Mouse (Mus musculus): ENCODE measurements at regions not wholly inside any gene's neighbourhood (a gene's known extent, or its start where the extent isn't known, plus 50 kb on each side); places are given as distances from the start of the nearest gene placed in this dataset.

GRCm38 (mm10) chr4:71351880-71352279, 405.9 kb downstream of the Gm11232 start:
- H3K4me3 ChIP-seq, result no peak overlapping the region
- TF ChIP-seq MYOD1 (IDR thresholded peaks at IDR 0.05; ENCODE audit: control insufficient read depth in 1 of 3, insufficient read length in 2 of 3, low read depth in 2 of 3), result no peak
- TF ChIP-seq MYOG (IDR thresholded peaks at IDR 0.05; ENCODE audit: control insufficient read depth in 1 of 3, insufficient read depth in 1 of 3, insufficient read length in 2 of 3, low read depth in 2 of 3), result no peak
- no peak for TF ChIP-seq POLR2A (IDR thresholded peaks at IDR 0.05; ENCODE audit: insufficient read length, low read depth)
- no peak for TF ChIP-seq USF1 (IDR thresholded peaks at IDR 0.05; ENCODE audit: low read depth)
- no peak for TF ChIP-seq TCF12 (IDR thresholded peaks at IDR 0.05; ENCODE audit: insufficient read depth, poor library complexity, severe bottlenecking)
- TF ChIP-seq POLR2AphosphoS2 (IDR thresholded peaks at IDR 0.05; ENCODE audit: insufficient read length, low read depth), result no peak
- TF ChIP-seq SRF (IDR thresholded peaks at IDR 0.05; ENCODE audit: control insufficient read depth, insufficient read length, low read depth), result no peak
- no peak for TF ChIP-seq REST (IDR thresholded peaks at IDR 0.05; ENCODE audit: insufficient read depth, insufficient read length)
- TF ChIP-seq MAX (IDR thresholded peaks at IDR 0.05; ENCODE audit: low read depth), result no peak
- no peaks in the 10 kb centered on the region for H3K27me3 ChIP-seq (ENCODE audit: control insufficient read depth, insufficient read depth, insufficient read length)
- no peaks in the 10 kb centered on the region for H3K79me2 ChIP-seq (ENCODE audit: control insufficient read depth, insufficient read depth)
- H3K4me2 ChIP-seq (ENCODE audit: low read depth), result no peak overlapping the region
- H3K36me3 ChIP-seq (ENCODE audit: control insufficient read depth, insufficient read depth), result no peaks in the 10 kb centered on the region
- H3ac ChIP-seq (ENCODE audit: control insufficient read depth, insufficient read length), result no peak overlapping the region

DNA sequence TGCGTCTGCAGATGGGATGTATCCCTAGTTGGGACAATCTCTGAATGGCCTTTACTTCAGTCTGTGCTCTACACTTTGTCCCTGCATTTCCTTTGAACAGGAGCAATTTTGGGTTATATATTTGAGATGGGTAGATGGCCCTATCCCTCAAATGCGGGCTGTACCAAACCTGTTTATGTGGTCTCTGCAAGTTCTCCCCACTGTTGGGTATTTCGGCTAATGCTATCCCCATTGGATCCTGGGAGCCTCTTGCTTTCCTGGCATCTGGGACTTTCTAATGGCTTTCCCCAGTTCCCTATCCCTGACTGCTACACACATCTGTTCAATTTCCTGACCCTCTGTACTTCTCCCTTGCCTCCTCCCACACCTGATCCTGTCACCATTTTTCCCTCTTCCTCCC, 414.7 kb downstream of the Gm11232 start:
- TF ChIP-seq TCF12 (IDR thresholded peaks at IDR 0.05; ENCODE audit: insufficient read depth, poor library complexity, severe bottlenecking), result no peak
- TF ChIP-seq USF1 (IDR thresholded peaks at IDR 0.05; ENCODE audit: low read depth), result no peak
- no peak for TF ChIP-seq SRF (IDR thresholded peaks at IDR 0.05; ENCODE audit: control insufficient read depth, insufficient read length, low read depth)
- TF ChIP-seq POLR2A (IDR thresholded peaks at IDR 0.05; ENCODE audit: insufficient read length, low read depth), result no peak
- TF ChIP-seq E2F4 (IDR thresholded peaks at IDR 0.05; ENCODE audit: insufficient read depth), result no peak
- no peak for TF ChIP-seq TCF3 (IDR thresholded peaks at IDR 0.05; ENCODE audit: insufficient read length, low read depth)
- TF ChIP-seq MYOD1 (IDR thresholded peaks at IDR 0.05; ENCODE audit: control insufficient read depth in 1 of 3, insufficient read length in 2 of 3, low read depth in 2 of 3), result no peak
- TF ChIP-seq MAX (IDR thresholded peaks at IDR 0.05; ENCODE audit: low read depth), result no peak
- Histone ChIP-seq H3ac (ENCODE audit: control insufficient read depth, insufficient read length) (no peak overlapping the region), H3K4me2 (ENCODE audit: low read depth) (no peak overlapping the region), H3K27me3 (ENCODE audit: control insufficient read depth, insufficient read depth, insufficient read length) (no peaks in the 10 kb centered on the region), H3K4me3 (no peak overlapping the region), H3K79me2 (ENCODE audit: control insufficient read depth, insufficient read depth) (no peaks in the 10 kb centered on the region), H3K36me3 (ENCODE audit: control insufficient read depth, insufficient read depth) (no peaks in the 10 kb centered on the region)

DNA sequence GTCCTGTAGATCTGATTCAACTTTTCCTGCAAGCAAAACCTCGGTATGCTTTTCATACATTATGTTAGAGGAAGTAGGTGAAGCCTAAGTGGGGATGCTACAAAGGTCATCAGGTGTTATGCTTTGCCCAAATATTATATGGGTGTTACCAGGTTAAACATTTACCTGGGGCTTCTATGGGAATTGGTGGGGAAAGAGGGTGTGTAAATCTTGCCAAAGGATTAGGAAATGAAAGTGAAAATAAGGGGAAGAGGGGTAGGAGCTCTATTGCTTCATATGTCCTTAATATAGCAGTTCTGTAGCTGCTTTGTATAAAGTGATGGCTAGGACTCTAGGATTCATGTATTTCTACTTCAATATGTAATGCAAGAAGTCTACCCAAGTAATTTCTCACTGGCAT, 419.2 kb downstream of the Gm11232 start:
- no peak overlapping the region for H3K4me2 ChIP-seq (ENCODE audit: low read depth)

GRCm38 (mm10) chr4:71332672-71333071, 425.1 kb downstream of the Gm11232 start:
- Histone ChIP-seq H3K36me3 (ENCODE audit: control insufficient read depth, insufficient read depth) (no peaks in the 10 kb centered on the region), H3K4me2 (ENCODE audit: low read depth) (no peak overlapping the region), H3ac (ENCODE audit: control insufficient read depth, insufficient read length) (no peak overlapping the region), H3K4me3 (no peak overlapping the region), H3K27me3 (ENCODE audit: control insufficient read depth, insufficient read depth, insufficient read length) (no peaks in the 10 kb centered on the region), H3K79me2 (ENCODE audit: control insufficient read depth, insufficient read depth) (no peaks in the 10 kb centered on the region)
- TF ChIP-seq CEBPB (IDR thresholded peaks at IDR 0.05; ENCODE audit: insufficient read depth, poor library complexity, severe bottlenecking) (no peak), POLR2AphosphoS2 (IDR thresholded peaks at IDR 0.05; ENCODE audit: insufficient read length, low read depth) (no peak), SRF (IDR thresholded peaks at IDR 0.05; ENCODE audit: control insufficient read depth, insufficient read length, low read depth) (no peak), TCF3 (IDR thresholded peaks at IDR 0.05; ENCODE audit: insufficient read length, low read depth) (no peak), TCF12 (IDR thresholded peaks at IDR 0.05; ENCODE audit: insufficient read depth, poor library complexity, severe bottlenecking) (no peak), REST (IDR thresholded peaks at IDR 0.05; ENCODE audit: insufficient read depth, insufficient read length) (no peak), E2F4 (IDR thresholded peaks at IDR 0.05; ENCODE audit: insufficient read depth) (no peak)

More for the DNA sequence above, 419.2 kb downstream of the Gm11232 start:
- Histone ChIP-seq H3K4me3 (no peak overlapping the region), H3ac (ENCODE audit: control insufficient read depth, insufficient read length) (no peak overlapping the region), H3K36me3 (ENCODE audit: control insufficient read depth, insufficient read depth) (no peaks in the 10 kb centered on the region), H3K27me3 (ENCODE audit: control insufficient read depth, insufficient read depth, insufficient read length) (no peaks in the 10 kb centered on the region), H3K79me2 (ENCODE audit: control insufficient read depth, insufficient read depth) (no peaks in the 10 kb centered on the region)
- no peak for TF ChIP-seq TCF3 (IDR thresholded peaks at IDR 0.05; ENCODE audit: insufficient read length, low read depth)
- no peak for TF ChIP-seq TCF12 (IDR thresholded peaks at IDR 0.05; ENCODE audit: insufficient read depth, poor library complexity, severe bottlenecking)

DNA sequence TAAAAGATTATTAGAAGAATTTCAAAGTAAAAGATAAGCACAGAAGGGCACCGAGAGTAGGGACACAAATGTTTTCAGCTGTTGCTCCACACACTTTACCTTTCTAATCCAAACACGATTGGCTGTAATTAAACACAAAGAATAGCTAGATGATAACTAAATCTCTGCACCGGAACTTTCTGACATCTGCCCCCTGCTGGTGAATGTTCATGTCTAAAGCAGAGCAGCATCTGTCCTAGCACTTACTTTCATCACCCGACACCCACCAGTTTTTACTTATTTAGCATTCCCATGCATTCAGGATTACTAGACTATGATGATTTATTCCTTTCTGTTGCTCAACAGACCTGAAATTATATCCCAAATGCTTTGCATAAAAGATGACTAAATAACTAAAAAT, 425.7 kb downstream of the Gm11232 start:
- H3K4me3 ChIP-seq, result no peak overlapping the region
- TF ChIP-seq MYOG (IDR thresholded peaks at IDR 0.05; ENCODE audit: control insufficient read depth in 1 of 3, insufficient read depth in 1 of 3, insufficient read length in 2 of 3, low read depth in 2 of 3) (no peak), CEBPB (IDR thresholded peaks at IDR 0.05; ENCODE audit: insufficient read depth, poor library complexity, severe bottlenecking) (no peak), POLR2AphosphoS2 (IDR thresholded peaks at IDR 0.05; ENCODE audit: insufficient read length, low read depth) (no peak), USF1 (IDR thresholded peaks at IDR 0.05; ENCODE audit: low read depth) (no peak), E2F4 (IDR thresholded peaks at IDR 0.05; ENCODE audit: insufficient read depth) (no peak), SRF (IDR thresholded peaks at IDR 0.05; ENCODE audit: control insufficient read depth, insufficient read length, low read depth) (no peak), TCF12 (IDR thresholded peaks at IDR 0.05; ENCODE audit: insufficient read depth, poor library complexity, severe bottlenecking) (no peak), POLR2A (IDR thresholded peaks at IDR 0.05; ENCODE audit: insufficient read length, low read depth) (no peak), MAX (IDR thresholded peaks at IDR 0.05; ENCODE audit: low read depth) (no peak), MYOD1 (IDR thresholded peaks at IDR 0.05; ENCODE audit: control insufficient read depth in 1 of 3, insufficient read length in 2 of 3, low read depth in 2 of 3) (no peak), REST (IDR thresholded peaks at IDR 0.05; ENCODE audit: insufficient read depth, insufficient read length) (no peak), TCF3 (IDR thresholded peaks at IDR 0.05; ENCODE audit: insufficient read length, low read depth) (no peak)
- no peak overlapping the region for H3K4me2 ChIP-seq (ENCODE audit: low read depth)
- no peaks in the 10 kb centered on the region for H3K36me3 ChIP-seq (ENCODE audit: control insufficient read depth, insufficient read depth)
- no peaks in the 10 kb centered on the region for H3K27me3 ChIP-seq (ENCODE audit: control insufficient read depth, insufficient read depth, insufficient read length)
- H3K79me2 ChIP-seq (ENCODE audit: control insufficient read depth, insufficient read depth), result no peaks in the 10 kb centered on the region
- no peak overlapping the region for H3ac ChIP-seq (ENCODE audit: control insufficient read depth, insufficient read length)

Data from myocyte (in vitro differentiated cells).